Mouse (Mus musculus) cerebellum, postnatal 25 days (tissue): ENCODE measurements around the gene Gp5.

Experiments
- DNase-seq, 2 experiments: peaks; one replicate each; pipeline ENCODE4 v3.0.0; 2021; ENCODE audit warnings: mixed read lengths in 2 of 2

The Gp5 gene

GRCm38 (mm10) chr16:30275558-30276340, 34.8 kb downstream of the Gp5 start:
- DNase-seq = no peak

GRCm38 (mm10) chr16:30273065-30273464, 37.5 kb downstream of the Gp5 start:
- DNase-seq = no peak

- DNase-seq = no peak
These were observed 38.5 kb downstream of the Gp5 start for GRCm38 (mm10) chr16:30271941-30272595.

- no peak for DNase-seq
These were observed 39.3 kb downstream of the Gp5 start for GRCm38 (mm10) chr16:30271223-30271761.

GRCm38 (mm10) chr16:30267359-30267758, 43.2 kb downstream of the Gp5 start, which contains the start of gene Cpn2:
TSS of gene Cpn2 (minus strand) at chr16:30267499.
- no peak for DNase-seq

- DNase-seq = peak; percentile 15 to 23
These were observed 44.0 kb downstream of the Gp5 start for GRCm38 (mm10) chr16:30266561-30266960.

GRCm38 (mm10) chr16:30265611-30266010, 45.0 kb downstream of the Gp5 start:
- DNase-seq = no peak

- no peak for DNase-seq
These were observed 47.4 kb downstream of the Gp5 start for GRCm38 (mm10) chr16:30263156-30263555.

GRCm38 (mm10) chr16:30262664-30263063, 47.9 kb downstream of the Gp5 start:
- DNase-seq = peak; percentile 70 to 84

- DNase-seq = no peak
These were observed 48.4 kb downstream of the Gp5 start for GRCm38 (mm10) chr16:30262157-30262556.

GRCm38 (mm10) chr16:30261341-30261740, 49.2 kb downstream of the Gp5 start:
- no peak for DNase-seq

GRCm38 (mm10) chr16:30260012-30260635, 50.5 kb downstream of the Gp5 start:
- DNase-seq = no peak

GRCm38 (mm10) chr16:30259444-30259843, 51.1 kb downstream of the Gp5 start:
- DNase-seq = no peak

GRCm38 (mm10) chr16:30258441-30258840, 52.1 kb downstream of the Gp5 start:
- no peak for DNase-seq

- no peak for DNase-seq
These were observed 52.9 kb downstream of the Gp5 start for GRCm38 (mm10) chr16:30257718-30258117.
